Mouse (Mus musculus) left cerebral cortex, adult 8-10 months (tissue): ENCODE data around the gene Zfp46. TPM values are rescaled to one million over a fixed set of nuclear protein-coding genes. Genes with fewer than 3 reads are reported as not detected.

Experiments
- DNase-seq, 2 experiments: peaks; one replicate each; pipeline ENCODE4 v3.0.0; 2022; ENCODE audit warnings: low spot score in 2 of 2
- total RNA-seq, 4 experiments: library from RNA; stranded (reverse); gene quantifications; 2 replicates each; pipeline ENCODE4 v1.2.4; 2022

Zfp46 gene
- total RNA-seq, 4 experiments from 2014 or later, result 42.5 to 54.8 (median 50.8) TPM

GRCm38 (mm10) chr4:136266716-136267343, 17.7 kb upstream of the Zfp46 start:
- no peak for DNase-seq

- DNase-seq, result no peak
These were observed 15.6 kb upstream of the Zfp46 start for GRCm38 (mm10) chr4:136268912-136269311.

GRCm38 (mm10) chr4:136270648-136271047, 13.8 kb upstream of the Zfp46 start:
- no peak for DNase-seq

DNA sequence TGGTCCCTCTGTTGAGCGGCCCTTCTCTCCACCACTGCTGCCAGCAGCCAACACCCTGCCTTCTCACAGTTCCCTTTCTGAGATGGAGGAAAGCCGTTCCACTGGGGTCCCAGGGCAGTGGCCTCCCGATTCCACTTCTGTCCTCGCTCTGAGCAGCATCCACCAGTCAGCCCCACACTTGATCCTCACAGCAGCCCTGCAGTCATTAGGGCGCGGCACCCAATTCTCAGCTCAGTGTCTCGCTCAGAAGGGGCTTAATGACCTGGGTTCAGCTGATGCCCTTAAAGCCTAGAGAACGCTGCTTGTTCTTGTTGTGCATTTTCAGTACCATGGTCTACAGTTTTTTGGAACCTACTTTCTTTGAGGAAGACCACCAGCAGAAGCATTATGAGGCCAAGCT, 3.4 kb upstream of the Zfp46 start:
- no peak for DNase-seq

DNA sequence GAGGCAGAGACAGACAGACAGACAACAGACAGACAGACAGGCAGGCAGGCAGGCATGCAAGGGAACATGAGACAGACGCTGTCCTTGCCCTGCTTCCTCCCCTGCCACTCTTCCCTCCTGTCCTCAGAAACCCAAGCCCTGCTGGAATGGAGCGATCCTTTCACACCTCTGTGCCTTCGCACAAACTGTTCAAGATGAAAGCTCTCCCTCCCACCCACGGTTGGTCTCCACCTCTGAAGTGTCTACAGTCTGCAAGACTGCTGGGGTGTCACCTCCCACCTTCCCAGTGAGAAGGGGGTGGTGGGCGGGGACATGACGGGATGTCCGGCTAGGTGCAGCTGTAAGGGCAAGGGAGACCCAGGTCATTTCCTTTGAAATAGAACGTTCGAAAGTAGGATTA, 2.9 kb upstream of the Zfp46 start:
- peak in 1 of 2 experiments; percentile 83 for DNase-seq

- DNase-seq, result no peak
These were observed 1.6 kb upstream of the Zfp46 start for GRCm38 (mm10) chr4:136282621-136283480.

GRCm38 (mm10) chr4:136283783-136284182, 700 bp upstream of the Zfp46 start:
- no peak for DNase-seq

- DNase-seq, result no peak
These were observed 408 bp downstream of the Zfp46 start for GRCm38 (mm10) chr4:136284891-136285290.

DNA sequence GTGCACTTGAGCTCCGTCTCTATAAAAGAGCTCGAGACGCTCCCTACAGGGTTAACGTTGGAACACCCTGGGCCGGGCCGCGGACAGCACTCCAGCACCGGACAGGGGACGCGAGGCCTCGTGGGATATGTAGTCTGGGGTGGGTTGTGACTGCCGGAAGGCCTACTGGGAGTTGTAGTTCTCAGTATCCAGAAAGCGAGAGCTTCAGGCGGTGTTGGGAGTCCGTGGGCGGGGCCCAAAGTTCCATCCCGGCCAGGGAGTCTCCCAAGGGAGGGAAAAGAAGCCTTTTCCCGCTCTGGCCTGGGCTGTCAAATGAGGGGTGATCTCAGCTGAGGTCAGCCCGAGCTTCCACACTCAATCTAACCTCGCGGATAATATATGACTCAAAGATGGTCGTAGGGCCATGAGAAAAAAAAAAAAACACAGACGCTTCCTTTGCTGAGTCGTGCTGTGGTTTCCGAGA, 896 bp downstream of the Zfp46 start:
- DNase-seq, result peak; percentile 78 to 97

- peak; percentile 88 to 96 for DNase-seq
These were observed 1.4 kb downstream of the Zfp46 start for GRCm38 (mm10) chr4:136285811-136286371.

- no peak for DNase-seq
These were observed 5.7 kb downstream of the Zfp46 start for GRCm38 (mm10) chr4:136289918-136290780.

DNA sequence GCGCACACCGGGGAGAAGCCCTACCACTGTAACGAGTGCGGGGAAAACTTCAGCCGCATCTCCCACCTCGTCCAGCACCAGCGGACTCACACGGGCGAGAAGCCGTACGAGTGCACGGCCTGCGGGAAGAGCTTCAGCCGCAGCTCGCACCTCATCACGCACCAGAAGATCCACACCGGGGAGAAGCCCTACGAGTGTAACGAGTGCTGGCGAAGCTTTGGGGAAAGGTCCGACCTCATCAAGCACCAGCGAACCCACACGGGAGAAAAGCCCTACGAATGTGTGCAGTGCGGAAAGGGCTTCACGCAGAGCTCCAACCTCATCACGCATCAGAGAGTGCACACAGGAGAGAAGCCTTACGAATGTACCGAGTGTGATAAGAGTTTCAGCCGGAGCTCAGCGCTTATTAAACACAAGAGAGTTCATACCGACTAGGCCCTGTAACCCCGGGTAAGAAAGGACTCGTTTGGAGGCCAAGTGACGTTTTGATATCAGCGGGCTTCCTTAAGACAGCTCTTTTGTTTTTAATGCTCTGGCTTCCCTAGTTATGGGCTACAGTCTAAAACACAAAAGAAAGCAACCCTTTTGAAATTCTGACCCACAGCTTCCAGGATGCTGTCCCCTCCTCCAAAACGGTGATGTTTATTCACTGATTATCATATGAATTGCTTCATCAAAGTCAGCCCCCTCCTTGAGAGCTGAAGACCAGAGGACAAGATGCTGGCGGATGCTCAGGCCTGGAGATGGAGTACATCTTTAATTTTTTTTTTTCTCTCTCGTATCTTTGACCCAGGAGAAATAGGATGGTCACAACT, 6.5 kb downstream of the Zfp46 start:
- DNase-seq, result no peak

DNA sequence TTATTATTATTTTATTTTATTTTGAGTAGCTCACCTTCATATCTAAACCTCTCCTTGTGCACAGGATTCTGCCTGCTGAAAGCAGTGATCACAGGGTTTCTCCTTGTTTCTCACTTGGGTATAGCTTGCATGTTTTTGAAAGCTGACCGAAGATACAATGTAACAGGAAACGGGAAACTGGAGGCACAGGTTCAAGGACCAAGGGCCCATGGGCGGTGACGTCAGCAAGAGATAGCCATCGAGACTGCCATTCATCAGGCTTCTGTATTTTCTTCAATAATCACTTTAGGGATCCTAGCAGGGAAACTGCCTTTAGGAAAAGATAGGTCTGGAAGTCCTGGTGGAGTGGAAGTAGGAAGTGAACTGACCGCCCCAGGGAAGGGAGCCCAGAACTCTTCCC, 7.2 kb downstream of the Zfp46 start:
- no peak for DNase-seq

DNA sequence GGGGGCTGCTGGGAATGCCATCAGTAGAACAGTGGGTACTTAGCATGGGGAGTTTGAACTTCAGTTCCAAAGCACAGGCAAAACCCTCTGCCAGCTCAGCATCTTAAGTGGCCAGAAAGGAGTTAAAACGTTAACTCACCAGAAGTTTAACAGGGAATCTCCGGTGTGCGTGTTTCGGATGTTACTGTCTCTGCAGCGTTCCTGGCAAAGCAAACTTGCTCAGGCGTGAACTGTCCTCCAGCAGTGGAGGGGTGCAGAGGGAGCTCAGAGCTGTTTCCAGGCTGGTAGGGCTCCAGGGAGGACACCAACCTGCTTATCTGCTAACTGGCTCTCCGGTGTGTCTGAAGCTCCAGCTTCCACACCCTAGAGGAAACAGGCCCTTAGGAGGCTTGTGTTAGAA, 11.5 kb downstream of the Zfp46 start:
- no peak for DNase-seq

GRCm38 (mm10) chr4:136302462-136302861, 18.0 kb downstream of the Zfp46 start:
- DNase-seq, result no peak

- no peak for DNase-seq
These were observed 19.7 kb downstream of the Zfp46 start for GRCm38 (mm10) chr4:136304181-136304580.

GRCm38 (mm10) chr4:136308355-136308754, 23.9 kb downstream of the Zfp46 start:
- DNase-seq, result no peak

GRCm38 (mm10) chr4:136309780-136310179, 25.3 kb downstream of the Zfp46 start:
- no peak for DNase-seq

- peak; percentile 98 to 99 for DNase-seq
These were observed 26.0 kb downstream of the Zfp46 start, which contains the start of gene Hnrnpr for GRCm38 (mm10) chr4:136310229-136311041. Gene Hnrnpr (plus strand): TSS chr4:136310942.
